Mouse (Mus musculus) bone marrow, adult 2 months (tissue): ENCODE results near the gene Rps6ka5. TPM values are rescaled to one million over a fixed set of nuclear protein-coding genes. Genes with fewer than 3 reads are reported as not detected.

Experiments
- H3K27ac ChIP-seq: fragments of 200-500 bp; 2 replicates; pipeline ENCODE4 v1.5.1; 2012; ENCODE audit warnings: low read depth, mild to moderate bottlenecking, control low read depth, inconsistent platforms, low read length; ENCODE audit not compliant: control insufficient read depth, poor library complexity, insufficient read depth
- H3K4me1 ChIP-seq: fragments of 200-500 bp; 2 replicates; pipeline ENCODE4 v1.6.1; 2011; ENCODE audit warnings: low read length; ENCODE audit not compliant: control insufficient read depth, insufficient read depth
- H3K4me3 ChIP-seq: fragments of 200-500 bp; replicated peaks from 2 replicates; pipeline ENCODE3; 2011; ENCODE audit warnings: mild to moderate bottlenecking, low read depth, low read length, control low read depth; ENCODE audit not compliant: control insufficient read depth
- CTCF ChIP-seq: fragments of 200-500 bp; IDR thresholded peaks from 2 replicates; pipeline ENCODE4 v1.5.1; 2011; ENCODE audit warnings: low read length, control low read depth; ENCODE audit not compliant: control insufficient read depth, insufficient read depth
- POLR2A ChIP-seq: fragments of 200-500 bp; IDR thresholded peaks from 2 replicates; pipeline ENCODE4 v1.6.1; 2011; ENCODE audit warnings: low read depth, mild to moderate bottlenecking, control low read depth, low read length, borderline replicate concordance; ENCODE audit not compliant: control insufficient read depth
- WGBS: fragments of 180-500 bp; shearing (Covaris S2); methylation state at CpG from one replicate; pipeline ENCODE4 v1.1.7; 2018; 5-methylcytosine and 5-hydroxymethylcytosine counted together
- polyA plus RNA-seq: library from polyadenylated mRNA; stranded (reverse); fragments of >200 nt; gene quantifications from 2 replicates; pipeline ENCODE4 v1.2.4, GENCODE M21; 2011; ENCODE audit warnings: low replicate concordance; ENCODE audit not compliant: missing spikeins, insufficient read depth, insufficient read length

The Rps6ka5 gene
- polyA plus RNA-seq, 1 experiment, result 5.3 TPM

DNA sequence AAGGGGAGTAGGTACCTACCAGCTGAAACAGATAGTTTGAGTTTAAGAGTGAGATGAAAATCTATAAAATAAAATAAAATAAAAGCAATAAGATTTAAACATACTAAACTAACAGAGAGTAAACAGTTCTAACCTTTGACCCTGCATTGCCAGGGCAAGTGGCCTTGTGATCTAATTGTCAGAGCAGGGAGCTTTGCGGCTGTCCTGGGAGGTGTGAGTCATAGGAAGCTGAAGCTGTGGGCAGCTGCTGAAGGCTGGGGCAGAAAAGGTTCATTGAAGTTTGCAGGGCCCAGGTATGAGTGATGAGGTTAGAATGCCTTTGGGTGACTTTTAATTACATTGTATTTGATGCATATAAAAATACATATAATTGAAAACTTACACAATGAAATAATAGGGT, 200.8 kb downstream of the Rps6ka5 start:
- TF ChIP-seq CTCF, result no peak
- no peak for TF ChIP-seq POLR2A
- Histone ChIP-seq H3K4me1 (peaks cover 6% of the 10 kb centered on the region), H3K27ac (no peak overlapping the region), H3K4me3 (no peak overlapping the region)
- 63% methylated on average over 1 of the region's 1 CpGs for WGBS

DNA sequence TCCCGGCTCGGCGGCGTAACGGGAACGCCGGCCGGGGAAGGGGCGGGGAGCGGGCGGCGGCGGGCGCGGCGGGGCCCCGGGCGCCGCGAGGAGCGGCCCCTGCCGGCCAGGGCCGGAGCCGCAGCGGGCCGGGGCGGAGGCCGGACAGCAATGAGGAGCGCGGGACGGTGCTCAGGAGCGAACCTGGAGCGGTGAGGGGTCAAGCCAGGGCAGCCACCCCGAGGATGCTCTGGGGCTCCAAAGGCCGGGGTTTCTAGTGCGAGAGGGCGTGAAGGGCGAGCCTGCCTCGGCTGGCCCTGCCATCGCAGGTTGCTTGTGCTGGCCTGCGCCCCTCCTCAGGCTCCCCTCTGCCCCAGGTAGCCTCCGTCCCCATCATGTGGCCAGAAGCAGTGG, 206.0 kb downstream of the Rps6ka5 start, which contains the start of gene Ttc7b:
Gene Ttc7b (minus strand): TSS at position 33 of the 393 bp plus-strand sequence.
- TF ChIP-seq POLR2A, result no peak; the same call in 1 of the 2 replicates
- TF ChIP-seq CTCF, result peak; percentile 39; the same call in 1 of the 2 replicates
- Histone ChIP-seq H3K4me3 (peak within 1 kb of the TSS; percentile 79), H3K27ac (peak within 1 kb of the TSS; percentile 75; the same call in 1 of the 2 replicates), H3K4me1 (peaks cover 2% of the 10 kb centered on the region; the same call in 1 of the 2 replicates)
- 7% methylated on average over 41 of the region's 42 CpGs for WGBS

DNA sequence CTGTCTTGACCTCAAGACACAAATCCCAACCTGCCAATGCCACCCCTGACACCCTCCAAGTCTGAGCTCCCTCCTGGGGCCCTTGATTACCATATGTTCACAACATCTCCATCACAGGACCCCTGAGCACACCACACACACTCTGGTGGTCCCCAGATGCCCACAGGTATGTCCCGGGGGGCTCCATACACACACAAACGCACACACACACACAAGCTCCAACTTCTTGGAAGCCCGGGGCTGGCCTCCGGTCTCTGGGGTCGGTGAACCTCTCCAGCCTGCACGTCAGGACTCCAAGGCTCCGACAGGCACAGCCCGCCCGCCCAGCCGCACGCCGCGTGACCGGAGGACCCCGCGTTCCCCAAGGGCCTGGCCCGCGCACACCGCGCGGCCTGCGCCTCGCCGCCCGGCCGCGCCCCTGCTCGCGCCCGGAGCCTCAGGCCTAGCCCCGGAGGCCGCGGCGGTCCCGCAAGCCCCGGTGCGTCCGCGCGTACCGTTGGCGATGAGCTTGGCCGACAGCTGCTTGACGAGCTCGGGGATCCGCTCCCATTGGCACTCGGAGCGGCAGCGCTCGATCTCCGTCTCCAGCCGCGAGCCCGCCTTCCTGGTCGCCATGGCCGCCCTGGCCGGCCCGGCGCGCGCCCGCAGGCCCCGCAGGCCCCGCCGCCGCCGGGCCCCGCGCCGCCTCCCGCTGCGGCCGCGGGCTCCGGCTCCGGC, 206.5 kb downstream of the Rps6ka5 start:
- H3K4me1 ChIP-seq, result peaks cover 2% of the 10 kb centered on the region; the same call in 1 of the 2 replicates
- TF ChIP-seq CTCF (no peak), POLR2A (no peak)
- peak overlapping the region; percentile 79 for H3K4me3 ChIP-seq
- peak overlapping the region; percentile 75; the same call in 1 of the 2 replicates for H3K27ac ChIP-seq
- 6% methylated on average over 76 of the region's 76 CpGs for WGBS

DNA sequence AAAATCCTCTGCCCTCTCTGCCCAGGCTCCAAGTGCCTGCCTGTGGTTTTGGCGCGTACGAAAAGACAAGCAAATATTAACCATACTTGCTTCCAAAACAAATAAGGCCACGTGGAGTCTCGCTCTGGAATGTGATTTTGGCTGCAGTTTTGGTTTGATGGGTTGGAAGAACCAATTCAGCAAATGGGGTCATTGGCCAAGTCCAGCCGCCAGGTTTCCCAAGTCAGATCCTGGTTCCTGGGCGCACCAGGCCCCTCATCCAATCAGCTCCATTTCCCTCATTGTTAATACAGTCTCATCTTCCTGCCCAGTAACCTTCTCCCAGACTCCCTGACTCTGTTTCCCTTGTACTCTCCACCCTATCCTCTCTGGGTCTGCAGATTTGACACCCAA, 207.1 kb downstream of the Rps6ka5 start:
- Histone ChIP-seq H3K4me1 (peaks cover 2% of the 10 kb centered on the region; the same call in 1 of the 2 replicates), H3K27ac (no peak overlapping the region), H3K4me3 (peak overlapping the region; percentile 79)
- WGBS, result 66% methylated on average over 7 of the region's 7 CpGs
- TF ChIP-seq POLR2A, result no peak
- no peak for TF ChIP-seq CTCF

DNA sequence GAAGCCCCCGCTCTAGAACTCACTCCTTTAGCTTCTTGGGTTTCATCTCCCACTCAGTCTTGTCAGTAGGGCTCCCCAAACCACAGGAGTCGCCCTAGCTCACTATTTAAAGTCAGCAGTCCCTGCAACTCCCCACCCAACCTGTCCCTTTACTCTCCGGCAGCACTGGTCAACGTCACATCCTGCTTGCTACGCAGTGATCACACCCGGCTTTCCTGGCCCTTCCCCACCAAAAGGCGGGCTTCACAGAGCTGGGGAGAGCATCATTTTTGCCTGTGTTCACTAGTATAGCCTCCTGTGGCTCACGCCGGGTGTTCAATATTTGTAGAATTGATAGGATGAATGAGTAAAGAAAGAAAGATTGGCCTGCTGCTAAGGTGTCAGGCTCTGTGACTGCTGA, 209.4 kb downstream of the Rps6ka5 start:
- Histone ChIP-seq H3K4me3 (no peak overlapping the region), H3K4me1 (peaks cover 2% of the 10 kb centered on the region; the same call in 1 of the 2 replicates), H3K27ac (no peak overlapping the region)
- 78% methylated on average over 9 of the region's 9 CpGs for WGBS
- TF ChIP-seq POLR2A (no peak), CTCF (no peak)

DNA sequence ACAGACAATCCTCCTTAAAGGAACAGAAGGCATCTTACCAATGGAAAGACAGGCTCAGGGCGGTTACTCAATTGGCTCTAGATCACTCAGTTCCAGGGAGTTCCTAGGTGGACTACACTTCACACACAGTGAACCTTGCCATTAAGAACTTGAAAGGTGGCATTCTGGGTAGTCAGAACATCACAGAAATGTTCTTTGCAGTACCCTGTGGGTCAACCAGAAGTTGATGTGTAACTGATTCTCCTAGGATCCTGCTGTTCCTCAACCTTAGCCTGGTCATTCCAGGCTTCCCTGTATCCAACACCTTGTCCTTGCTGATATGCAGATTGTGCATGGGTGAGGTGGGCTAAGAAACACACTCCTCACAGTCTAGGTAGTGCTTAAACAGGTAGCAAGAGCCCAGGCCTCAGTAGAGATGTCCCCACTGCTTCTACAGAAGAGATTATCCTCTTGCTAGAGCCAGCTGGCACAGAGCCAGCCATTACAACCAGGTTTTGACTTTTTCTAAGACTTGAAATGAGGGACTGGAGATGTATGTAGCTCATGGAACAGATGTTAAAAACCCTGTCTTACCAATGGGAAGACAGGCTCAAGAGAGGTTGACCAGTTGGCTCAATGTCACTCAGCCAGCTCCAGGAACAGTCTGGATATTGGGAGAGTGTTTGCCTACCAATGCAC, 210.5 kb downstream of the Rps6ka5 start:
- WGBS, result 73% methylated on average over 1 of the region's 1 CpGs
- no peak overlapping the region for H3K27ac ChIP-seq
- peaks cover 2% of the 10 kb centered on the region; the same call in 1 of the 2 replicates for H3K4me1 ChIP-seq
- H3K4me3 ChIP-seq, result no peak overlapping the region
- no peak for TF ChIP-seq CTCF
- TF ChIP-seq POLR2A, result no peak

DNA sequence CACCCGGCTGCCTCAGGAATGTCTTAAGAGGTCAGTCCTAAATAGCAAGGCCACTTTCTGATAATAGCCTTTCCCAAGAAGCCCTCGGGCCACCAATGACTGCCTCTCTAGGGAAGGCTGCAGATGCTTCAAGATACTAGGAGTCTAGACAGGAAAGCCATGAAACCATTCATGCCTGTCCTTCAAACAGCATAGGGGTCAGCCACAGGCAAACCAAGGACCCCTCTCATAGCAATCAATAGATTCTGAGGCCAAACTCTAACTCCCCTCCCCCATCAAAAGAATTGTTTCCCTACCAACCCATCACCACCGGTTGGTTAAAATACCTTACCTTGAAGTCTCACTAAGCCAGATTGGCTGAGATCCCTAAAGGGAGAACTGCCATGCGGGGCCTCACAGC, 211.3 kb downstream of the Rps6ka5 start:
- WGBS, result 90% methylated on average over 4 of the region's 4 CpGs
- H3K4me1 ChIP-seq, result peaks cover 2% of the 10 kb centered on the region; the same call in 1 of the 2 replicates
- TF ChIP-seq CTCF, result no peak
- no peak for TF ChIP-seq POLR2A
- H3K4me3 ChIP-seq, result no peak overlapping the region
- H3K27ac ChIP-seq, result no peak overlapping the region

DNA sequence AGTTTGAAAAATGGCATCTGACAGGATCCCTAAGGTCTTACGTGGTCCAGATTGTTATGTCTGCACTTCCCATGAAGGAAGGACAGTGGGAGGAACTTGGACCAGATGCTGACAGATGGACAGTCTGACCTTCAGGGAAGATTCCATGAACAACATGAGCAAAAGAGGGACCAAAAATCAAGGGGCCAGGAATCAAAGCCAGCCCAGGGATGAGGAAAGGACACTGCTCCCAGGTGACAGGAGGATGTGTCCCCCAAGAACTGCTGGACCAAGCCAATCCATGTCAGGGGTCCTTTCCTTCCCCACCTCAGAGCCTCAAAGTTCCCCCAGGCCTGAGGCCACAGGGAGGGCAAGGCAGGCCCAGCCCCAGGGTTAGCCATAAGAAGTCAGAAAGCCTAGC, 212.2 kb downstream of the Rps6ka5 start:
- H3K4me3 ChIP-seq, result no peak overlapping the region
- 79% methylated on average over 1 of the region's 1 CpGs for WGBS
- no peak for TF ChIP-seq POLR2A
- TF ChIP-seq CTCF, result no peak
- peaks cover 3% of the 10 kb centered on the region; the same call in 1 of the 2 replicates for H3K4me1 ChIP-seq
- no peak overlapping the region for H3K27ac ChIP-seq
